Mouse (Mus musculus) cortical plate, adult 2 months (tissue): Measurements from ENCODE around the gene Fam234b. TPM values are rescaled to one million over a fixed set of nuclear protein-coding genes. Genes with fewer than 3 reads are reported as not detected.
A peak's percentile ranks its signal among the peaks of the same experiment; 100 is the strongest.

Experiments used
- H3K27ac ChIP-seq: fragments of 200-500 bp; 2 replicates; pipeline ENCODE4 v1.5.1; 2012; ENCODE audit warnings: low read length, control low read depth, inconsistent platforms; ENCODE audit not compliant: insufficient read depth
- H3K4me1 ChIP-seq: fragments of 200-500 bp; 2 replicates; pipeline ENCODE4 v1.6.1; 2011; ENCODE audit warnings: low read length; ENCODE audit not compliant: control insufficient read depth, insufficient read depth
- H3K4me3 ChIP-seq: fragments of 200-500 bp; 2 replicates; pipeline ENCODE4 v1.5.1; 2011; ENCODE audit warnings: mild to moderate bottlenecking, low read length, control low read depth; ENCODE audit not compliant: insufficient read depth
- CTCF ChIP-seq: fragments of 200-500 bp; IDR thresholded peaks from 2 replicates; pipeline ENCODE4 v1.5.1; 2011; ENCODE audit warnings: mild to moderate bottlenecking, control low read depth, low read length; ENCODE audit not compliant: insufficient read depth; ENCODE audit errors: extremely low read depth
- POLR2A ChIP-seq: fragments of 200-500 bp; IDR thresholded peaks from 2 replicates; pipeline ENCODE4 v1.6.1; 2011; ENCODE audit warnings: mild to moderate bottlenecking, low read length, control low read depth; ENCODE audit not compliant: insufficient read depth; ENCODE audit errors: extremely low read depth
- polyA plus RNA-seq: library from polyadenylated mRNA; depleted of rRNA; stranded (reverse); fragments of >200 nt; gene quantifications from 2 replicates; pipeline ENCODE4 v1.2.3, GENCODE M21; 2012

Gene Fam234b
- polyA plus RNA-seq, 1 experiment = 158 TPM

DNA sequence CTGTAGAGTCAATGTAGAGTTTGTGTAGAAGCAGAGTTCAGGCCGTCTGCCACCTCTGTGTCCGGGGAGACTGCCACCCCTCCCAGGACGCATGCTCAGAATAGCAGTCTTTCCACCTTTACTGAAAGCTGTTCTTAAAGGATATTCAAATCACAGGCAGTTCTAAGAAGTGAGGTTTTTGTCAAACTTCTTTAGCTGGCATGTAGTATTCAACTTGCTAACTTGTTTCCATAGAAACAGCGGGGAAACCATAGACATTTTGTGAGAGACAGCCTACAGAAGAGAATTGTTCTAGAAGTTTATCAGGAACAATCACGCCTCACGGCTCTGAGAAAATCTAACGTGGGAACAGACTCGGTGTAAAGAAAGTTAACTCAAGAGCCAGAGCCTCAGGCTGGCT is 9.1 kb downstream of the Fam234b start:
- no peak overlapping the region for H3K4me3 ChIP-seq
- peaks cover 6% of the 10 kb centered on the region; the same call in 1 of the 2 replicates for H3K4me1 ChIP-seq
- TF ChIP-seq CTCF = no peak
- no peak for TF ChIP-seq POLR2A
- H3K27ac ChIP-seq = 0 out of 2 replicates have a peak overlapping the region, but pooled peaks have one; percentile 20

DNA sequence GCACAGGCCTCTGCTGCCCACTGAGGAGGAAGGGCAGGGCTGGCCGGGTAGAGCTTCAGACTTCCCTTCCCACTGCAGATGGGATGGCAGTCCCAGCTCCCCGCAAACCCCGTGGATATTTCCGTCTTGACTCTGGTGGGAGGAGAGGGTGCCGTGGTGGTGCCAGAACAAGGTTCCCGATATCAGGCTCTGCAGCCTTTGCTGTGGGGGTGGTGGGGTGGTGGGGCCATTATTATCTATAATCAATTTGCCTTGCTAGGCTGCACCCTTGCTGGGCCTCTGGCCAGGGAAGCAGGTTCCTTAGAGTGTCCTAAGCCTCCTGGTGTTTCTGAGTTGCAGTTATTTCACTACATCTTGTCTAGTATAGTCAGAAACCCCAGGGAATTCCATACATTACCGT is 13.4 kb downstream of the Fam234b start:
- peaks cover 4% of the 10 kb centered on the region; the same call in 1 of the 2 replicates for H3K4me1 ChIP-seq
- TF ChIP-seq CTCF (no peak), POLR2A (no peak)
- no peak overlapping the region for H3K4me3 ChIP-seq
- H3K27ac ChIP-seq = no peak overlapping the region

DNA sequence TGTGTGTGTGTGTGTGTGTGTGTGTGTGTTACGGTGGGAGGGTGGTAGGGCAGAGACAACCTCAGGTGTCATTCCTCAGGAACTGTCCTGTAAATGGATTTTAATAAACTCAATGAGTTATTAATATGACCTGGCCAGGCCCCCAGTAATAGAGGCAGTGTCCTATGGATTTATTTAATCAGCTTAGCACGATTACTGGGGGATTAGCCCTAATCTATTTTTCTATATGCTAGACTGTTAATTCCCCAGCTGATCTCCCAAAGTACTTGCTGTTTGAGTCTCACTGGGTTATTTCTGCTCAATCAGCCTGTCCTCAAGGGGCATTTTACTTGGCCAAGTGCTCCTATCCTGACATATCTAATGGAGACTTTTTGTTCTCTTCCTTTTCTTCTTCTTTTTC is 14.9 kb downstream of the Fam234b start:
- H3K4me1 ChIP-seq = peaks cover 2% of the 10 kb centered on the region; the same call in 1 of the 2 replicates
- H3K4me3 ChIP-seq = no peak overlapping the region
- TF ChIP-seq POLR2A (no peak), CTCF (no peak)
- H3K27ac ChIP-seq = no peak overlapping the region

DNA sequence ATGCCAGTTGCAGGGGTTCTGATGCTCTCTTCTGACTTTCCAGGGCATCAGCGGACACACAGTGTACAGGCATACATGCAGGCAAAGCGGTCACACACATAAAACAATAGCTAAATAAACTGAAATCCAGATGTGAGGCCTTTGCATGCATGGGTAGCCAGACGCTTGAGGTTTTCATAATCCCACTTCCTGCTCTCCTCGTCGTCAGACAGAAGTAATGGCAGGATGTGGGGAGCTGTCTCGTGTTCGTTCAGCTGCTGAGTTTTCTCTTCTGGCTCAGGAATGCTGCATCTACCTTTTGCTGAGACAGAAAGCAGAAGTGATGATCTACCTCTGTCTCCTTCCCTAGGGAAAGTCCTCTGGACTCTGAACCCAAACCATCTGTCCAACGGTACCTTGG is 20.6 kb downstream of the Fam234b start:
- Histone ChIP-seq H3K4me1 (no peaks in the 10 kb centered on the region), H3K27ac (no peak overlapping the region), H3K4me3 (no peak overlapping the region)
- TF ChIP-seq CTCF (no peak), POLR2A (no peak)

DNA sequence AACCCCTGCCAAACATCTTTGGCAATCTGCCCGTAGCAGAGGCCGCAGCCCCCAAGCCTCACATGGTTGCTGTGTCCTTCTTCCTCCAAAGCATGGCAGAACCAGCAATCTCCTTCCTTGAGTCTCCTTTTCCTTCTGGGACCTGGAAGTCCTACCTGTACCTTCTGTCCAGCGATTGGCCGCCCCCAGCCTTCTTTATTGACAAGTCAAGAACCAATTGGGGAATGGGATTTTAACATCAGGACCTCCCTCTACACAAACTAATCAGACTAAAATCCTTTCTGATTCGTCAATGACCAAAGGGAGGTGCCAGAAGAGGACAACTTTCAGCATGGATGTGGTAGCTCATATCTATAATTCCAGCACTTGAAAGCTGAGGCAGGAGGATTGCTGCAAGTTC is 22.1 kb downstream of the Fam234b start:
- Histone ChIP-seq H3K27ac (no peak overlapping the region), H3K4me3 (no peak overlapping the region), H3K4me1 (peaks cover 2% of the 10 kb centered on the region)
- TF ChIP-seq CTCF (no peak), POLR2A (no peak)

DNA sequence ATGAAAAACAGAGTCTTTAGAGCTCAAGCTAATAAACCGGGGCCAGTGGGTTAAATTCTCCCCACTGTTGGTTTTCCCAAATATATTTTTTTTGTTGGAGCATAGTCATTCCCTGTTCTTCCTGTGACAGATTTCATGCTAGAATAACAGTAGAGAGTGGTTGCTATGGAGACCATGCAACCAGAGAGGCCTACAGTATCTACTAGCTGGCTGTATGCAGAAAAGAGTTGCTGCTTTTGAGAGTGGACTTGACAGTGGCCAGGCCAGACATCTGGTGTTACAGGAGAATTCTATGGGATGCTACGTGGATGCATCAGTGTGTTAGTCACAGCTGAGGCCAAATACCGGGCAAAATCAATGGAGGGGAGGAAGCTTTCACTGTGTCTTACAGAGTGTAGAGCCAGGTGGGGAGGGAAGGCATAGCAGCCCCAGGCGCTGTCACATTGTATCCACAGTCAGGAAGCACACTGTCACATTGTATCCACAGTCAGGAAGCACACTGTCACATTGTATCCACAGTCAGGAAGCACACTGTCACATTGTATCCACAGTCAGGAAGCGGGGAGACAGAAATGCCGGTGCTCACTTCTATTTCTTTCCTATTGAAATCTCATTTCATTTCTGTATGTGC is 26.1 kb downstream of the Fam234b start:
- TF ChIP-seq POLR2A = no peak
- no peak for TF ChIP-seq CTCF
- no peak overlapping the region for H3K4me3 ChIP-seq
- H3K27ac ChIP-seq = no peak overlapping the region

DNA sequence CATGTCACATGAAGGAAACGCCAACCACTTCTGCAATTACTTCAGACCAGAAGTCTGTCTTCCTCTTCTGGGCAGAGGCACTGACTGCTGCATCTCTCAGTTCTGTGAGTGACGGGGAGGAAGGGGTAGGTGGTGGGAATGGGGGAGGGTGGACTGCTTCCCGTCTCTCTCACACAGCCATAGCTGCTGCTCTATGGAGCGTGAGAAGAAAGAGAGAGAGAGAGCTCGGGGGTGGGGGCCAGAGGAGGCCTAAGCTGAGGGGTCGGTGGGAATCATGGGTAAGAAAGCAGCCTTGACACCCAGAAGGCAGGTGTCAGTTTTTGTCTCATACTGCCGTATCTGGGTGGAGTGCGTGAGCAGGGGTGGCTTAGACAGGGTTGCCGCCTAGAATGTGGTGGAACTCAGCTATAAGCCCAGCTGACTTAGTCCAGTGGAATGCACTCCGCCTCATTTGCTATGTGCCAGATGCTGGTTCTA is 30.7 kb downstream of the Fam234b start:
- H3K27ac ChIP-seq = no peak overlapping the region
- no peak overlapping the region for H3K4me3 ChIP-seq
- TF ChIP-seq POLR2A = no peak
- TF ChIP-seq CTCF = no peak
- H3K4me1 ChIP-seq = peaks cover 10% of the 10 kb centered on the region

More for the DNA sequence above, 26.1 kb downstream of the Fam234b start:
- peaks cover 6% of the 10 kb centered on the region for H3K4me1 ChIP-seq

DNA sequence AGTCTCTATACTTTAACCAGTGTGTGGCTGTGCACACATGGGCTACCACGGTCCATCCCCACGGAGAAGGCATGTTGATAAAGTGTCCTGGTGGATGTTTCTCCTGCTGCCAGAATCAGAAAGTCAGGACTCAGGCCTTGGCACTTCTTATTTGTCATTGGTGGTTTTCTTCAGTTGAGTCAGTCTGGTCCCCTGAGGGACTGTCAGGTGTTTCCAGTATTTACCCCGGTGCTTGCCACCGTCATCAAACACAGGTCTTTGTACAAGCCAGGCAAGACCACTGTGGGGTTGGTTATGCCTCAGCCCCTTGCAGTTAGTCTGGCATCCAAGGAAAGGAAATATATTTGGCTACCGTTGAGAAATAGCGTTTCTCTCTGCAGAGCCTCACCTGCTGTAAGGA is 32.8 kb downstream of the Fam234b start:
- no peak for TF ChIP-seq CTCF
- TF ChIP-seq POLR2A = no peak
- Histone ChIP-seq H3K27ac (no peak overlapping the region), H3K4me3 (no peak overlapping the region), H3K4me1 (peaks cover 8% of the 10 kb centered on the region)

DNA sequence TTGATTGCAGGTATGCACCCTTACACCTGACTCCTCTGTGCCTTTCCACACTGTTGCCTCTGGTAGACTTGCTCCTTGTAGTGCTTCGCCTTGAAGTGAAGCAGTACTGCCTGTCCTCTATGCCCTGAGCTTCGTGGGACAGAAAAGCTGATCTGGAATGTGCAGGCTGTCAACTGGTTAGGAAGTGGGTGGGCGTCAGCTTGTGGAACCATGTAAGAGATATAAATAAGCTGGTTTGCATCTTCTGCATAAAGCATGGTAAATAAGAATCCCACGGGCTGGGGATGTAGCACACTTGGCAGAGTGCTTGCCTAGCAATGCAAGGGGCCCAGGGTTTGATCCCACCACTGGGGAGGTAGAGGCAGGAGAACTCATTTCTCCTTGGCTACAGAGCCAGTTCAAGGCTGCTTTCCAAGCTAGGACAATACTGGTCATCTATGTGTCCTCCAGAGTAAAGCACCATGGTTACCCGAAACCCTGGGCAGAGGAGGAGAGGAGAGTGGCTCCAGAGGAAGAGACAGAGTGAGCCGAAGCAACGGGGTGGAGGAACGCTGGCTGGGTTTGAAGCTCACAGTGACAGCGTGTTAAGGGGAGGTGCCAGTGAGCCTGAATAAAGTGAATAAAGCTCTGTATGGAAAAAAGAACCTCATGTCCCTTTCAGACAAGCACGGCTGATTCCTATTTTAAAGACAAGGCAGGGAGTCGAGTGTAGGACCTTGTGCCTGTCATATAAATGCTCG is 34.8 kb downstream of the Fam234b start:
- Histone ChIP-seq H3K4me3 (no peak overlapping the region), H3K27ac (peak overlapping the region; percentile 47), H3K4me1 (peaks cover 8% of the 10 kb centered on the region)
- TF ChIP-seq POLR2A (no peak), CTCF (no peak)

DNA sequence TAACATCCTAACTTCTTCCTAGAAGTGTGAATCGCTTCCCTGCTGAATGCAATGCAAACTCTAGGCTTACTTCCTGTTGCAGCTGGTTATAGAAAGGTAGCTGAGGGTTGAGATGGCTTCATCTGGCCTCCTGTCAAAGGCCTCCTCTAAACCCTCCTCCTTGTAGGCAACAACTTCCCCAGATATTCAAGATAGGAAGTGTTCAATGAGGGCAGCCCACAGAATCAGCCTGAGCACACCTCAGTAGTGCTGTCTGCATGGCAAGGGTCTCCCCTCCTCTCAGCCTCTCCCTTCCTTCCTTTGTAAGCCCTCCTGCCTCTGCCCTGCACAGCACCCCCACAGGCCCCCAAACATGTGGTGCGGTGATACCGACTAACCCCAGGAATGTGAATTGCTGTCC is 38.0 kb downstream of the Fam234b start:
- H3K27ac ChIP-seq = no peak overlapping the region
- no peak overlapping the region for H3K4me3 ChIP-seq
- no peak for TF ChIP-seq POLR2A
- TF ChIP-seq CTCF = no peak
- peaks cover 4% of the 10 kb centered on the region for H3K4me1 ChIP-seq
